Mouse (Mus musculus) hindbrain, embryonic 12.5 days (tissue): ENCODE data around the gene Pabpn1. TPM values are rescaled to one million over a fixed set of nuclear protein-coding genes. Genes with fewer than 3 reads are reported as not detected.

Source experiments
- ATAC-seq: fragments of 200-750 bp; cut with Nextera tagmentation; 2 replicates; pipeline ENCODE4 v1.8.0; 2017; ENCODE audit warnings: moderate TSS enrichment; ENCODE audit not compliant: low FRiP score
- H3K27ac ChIP-seq: fragments of 300-500 bp; sonication (generic); 2 replicates; pipeline ENCODE4 v1.5.1; 2016; ENCODE audit warnings: mild to moderate bottlenecking
- H3K27me3 ChIP-seq: fragments of 300-500 bp; sonication (generic); 2 replicates; pipeline ENCODE4 v1.6.1; 2016; ENCODE audit warnings: mild to moderate bottlenecking
- H3K36me3 ChIP-seq: fragments of 300-500 bp; sonication (generic); 2 replicates; pipeline ENCODE4 v1.6.1; 2016; ENCODE audit warnings: mild to moderate bottlenecking
- H3K4me1 ChIP-seq: fragments of 300-500 bp; sonication (generic); 2 replicates; pipeline ENCODE4 v1.6.1; 2016
- H3K4me2 ChIP-seq: fragments of 300-500 bp; sonication (generic); replicated peaks from 2 replicates; pipeline ENCODE4 v1.6.1; 2016; ENCODE audit warnings: mild to moderate bottlenecking
- H3K4me3 ChIP-seq: fragments of 300-500 bp; sonication (generic); 2 replicates; pipeline ENCODE4 v1.5.1; 2016; ENCODE audit warnings: mild to moderate bottlenecking
- H3K9ac ChIP-seq: fragments of 300-500 bp; sonication (generic); 2 replicates; pipeline ENCODE4 v1.6.1; 2016; ENCODE audit warnings: mild to moderate bottlenecking, moderate library complexity
- H3K9me3 ChIP-seq: fragments of 300-500 bp; sonication (generic); replicated peaks from 2 replicates; pipeline ENCODE4 v1.6.1; 2016; ENCODE audit warnings: mild to moderate bottlenecking
- WGBS: fragments of 180-500 bp; shearing (Covaris S2); methylation state at CpG from one replicate; pipeline ENCODE4 v1.1.7; 2016; 5-methylcytosine and 5-hydroxymethylcytosine counted together
- polyA plus RNA-seq: library from polyadenylated mRNA; unstranded; fragments of >200 nt; fragmentation: Nextera tagmentation; extraction: Ambion mirVana; gene quantifications from 2 replicates; pipeline ENCODE4 v1.2.1, GENCODE M21; 2016

Pabpn1 gene
- polyA plus RNA-seq, 1 experiment from 2014 or later: 201 TPM

DNA sequence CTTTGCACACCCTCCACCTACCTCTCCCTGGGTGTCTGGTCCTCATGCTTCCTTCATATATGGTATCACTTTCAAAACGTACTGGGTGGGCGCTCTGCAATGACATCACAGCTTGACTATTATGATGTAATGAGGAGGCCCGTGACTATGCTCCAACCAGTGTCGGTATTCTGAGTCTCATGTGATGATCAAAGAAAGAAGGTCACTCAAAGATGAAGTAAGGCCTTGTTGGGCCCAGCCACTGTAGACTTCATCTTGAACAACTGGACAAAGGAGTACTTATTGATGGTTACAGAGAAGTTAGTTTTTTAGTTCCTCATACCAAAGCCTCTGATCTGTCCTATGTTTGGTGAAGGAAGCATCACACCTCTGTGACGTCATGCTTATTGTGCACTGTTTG is 21.4 kb upstream of the Pabpn1 start, which contains the start of gene Homez:
Gene Homez, minus strand, starts transcription at position 101 of the 400 bp plus-strand sequence.
- Histone ChIP-seq H3K4me2 (no peak within 1 kb of the TSS), H3K27ac (no peak within 1 kb of the TSS), H3K9ac (no peak within 1 kb of the TSS), H3K4me1 (peaks cover 6% of the 10 kb centered on the region), H3K36me3 (no peaks in the 10 kb centered on the region), H3K27me3 (0 out of 2 replicates have a peak, but pooled peaks cover 3% of the 10 kb centered on the region), H3K4me3 (no peak within 1 kb of the TSS), H3K9me3 (no peaks in the 10 kb centered on the region)
- 87% methylated on average over 5 of the region's 5 CpGs for WGBS
- no peak for ATAC-seq

DNA sequence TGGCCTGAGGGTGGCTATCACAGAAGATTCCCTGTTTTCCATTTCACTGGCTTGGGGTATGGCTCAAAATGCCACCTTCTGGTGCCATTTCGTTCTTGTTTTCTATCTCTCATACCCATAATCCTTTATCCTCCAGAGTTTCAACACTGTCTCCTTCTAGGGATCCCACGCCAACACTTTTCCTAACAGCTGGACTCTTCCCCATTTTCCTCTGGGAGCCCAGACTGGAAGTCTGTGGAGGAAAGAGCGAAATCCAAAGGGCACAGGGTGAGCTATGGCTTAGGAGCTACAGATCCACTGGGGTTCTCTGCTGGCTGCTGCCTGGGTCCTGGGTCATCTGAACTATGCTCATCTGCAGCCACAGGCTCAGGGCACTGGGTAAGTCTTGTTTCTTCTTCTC is 18.1 kb upstream of the Pabpn1 start:
- no peak for ATAC-seq
- 91% methylated on average over 3 of the region's 3 CpGs for WGBS
- H3K4me1 ChIP-seq: peaks cover 13% of the 10 kb centered on the region

DNA sequence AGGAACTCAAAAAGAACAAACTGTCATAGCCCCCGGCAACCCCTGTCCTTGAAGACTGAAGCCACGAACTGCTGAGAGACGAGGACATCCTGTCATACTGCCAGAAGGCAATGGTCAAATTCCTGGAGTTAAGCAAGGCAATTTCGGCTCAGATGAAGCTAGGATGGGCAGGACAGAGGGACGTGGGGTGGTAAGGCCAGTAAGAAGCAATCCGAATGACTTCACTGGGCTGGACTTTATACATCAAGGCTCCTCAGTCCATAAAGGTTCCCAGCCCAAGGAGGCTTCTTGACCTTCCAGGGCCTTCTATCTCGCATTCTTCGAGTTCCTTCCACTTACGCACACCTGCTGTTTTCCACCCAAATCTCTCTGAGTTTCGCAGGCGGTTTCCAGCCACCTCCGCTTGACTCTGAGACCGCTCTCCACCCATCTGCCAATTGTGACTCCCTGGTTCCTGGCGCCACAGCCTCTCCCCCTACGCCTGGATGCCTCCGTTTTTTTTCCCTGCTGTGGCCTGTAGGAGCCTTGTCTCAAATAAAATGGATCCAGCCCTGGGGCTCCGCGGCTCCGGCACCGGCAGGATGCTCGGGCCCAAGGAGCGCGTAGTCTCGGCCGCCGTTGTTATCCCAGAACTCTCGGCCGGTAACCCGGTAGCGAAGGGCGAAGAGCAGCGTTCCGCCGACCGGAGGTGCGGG is 16.3 kb upstream of the Pabpn1 start:
- peaks cover 7% of the 10 kb centered on the region; the same call in 1 of the 2 replicates for H3K27me3 ChIP-seq
- no peaks in the 10 kb centered on the region for H3K9me3 ChIP-seq
- 1% methylated on average over 36 of the region's 36 CpGs for WGBS
- peak overlapping the region; percentile 90 for H3K27ac ChIP-seq
- ATAC-seq: peak; percentile 60
- peak overlapping the region; percentile 98 for H3K4me2 ChIP-seq
- peaks cover 13% of the 10 kb centered on the region for H3K4me1 ChIP-seq
- peak overlapping the region; percentile 75 for H3K4me3 ChIP-seq
- no peaks in the 10 kb centered on the region for H3K36me3 ChIP-seq
- peak overlapping the region; percentile 88 for H3K9ac ChIP-seq

More for the DNA sequence above, 18.1 kb upstream of the Pabpn1 start:
- H3K36me3 ChIP-seq: no peaks in the 10 kb centered on the region
- no peak overlapping the region for H3K4me2 ChIP-seq
- H3K4me3 ChIP-seq: no peak overlapping the region
- no peaks in the 10 kb centered on the region for H3K9me3 ChIP-seq
- H3K27me3 ChIP-seq: peaks cover 7% of the 10 kb centered on the region; the same call in 1 of the 2 replicates
- no peak overlapping the region for H3K27ac ChIP-seq
- no peak overlapping the region for H3K9ac ChIP-seq

DNA sequence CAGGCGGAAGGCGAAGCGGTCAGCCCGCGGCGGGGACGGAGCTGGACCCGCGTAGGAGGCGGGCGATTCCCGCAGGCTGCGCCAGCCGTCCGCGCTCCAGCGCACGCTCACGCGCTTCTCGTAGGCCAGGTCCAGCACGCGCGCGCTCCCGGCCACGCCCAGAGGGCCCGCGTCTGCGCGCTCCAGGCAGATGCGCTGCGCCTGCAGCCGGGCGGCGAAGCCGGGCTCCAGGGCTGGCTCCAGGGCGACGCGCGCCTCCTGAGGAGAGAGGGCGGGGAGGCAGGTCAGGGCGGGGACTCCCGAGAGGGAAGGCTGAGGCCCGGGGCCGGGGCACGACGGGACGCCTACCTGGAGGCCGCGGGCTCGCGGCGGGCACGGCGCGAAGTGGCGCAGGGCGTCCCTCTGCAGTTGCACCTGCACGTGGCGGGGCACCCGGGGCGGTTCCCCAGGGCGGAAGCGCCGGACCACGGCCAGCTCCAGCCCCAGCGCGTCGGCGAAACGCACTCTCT is 15.7 kb upstream of the Pabpn1 start:
- WGBS: 0% methylated on average over 48 of the region's 72 CpGs
- Histone ChIP-seq H3K9me3 (no peaks in the 10 kb centered on the region), H3K4me1 (peaks cover 13% of the 10 kb centered on the region), H3K27ac (peak overlapping the region; percentile 90), H3K36me3 (no peaks in the 10 kb centered on the region), H3K4me3 (peak overlapping the region; percentile 75), H3K27me3 (peaks cover 7% of the 10 kb centered on the region; the same call in 1 of the 2 replicates), H3K9ac (peak overlapping the region; percentile 88), H3K4me2 (peak overlapping the region; percentile 98)
- ATAC-seq: peak; percentile 93

DNA sequence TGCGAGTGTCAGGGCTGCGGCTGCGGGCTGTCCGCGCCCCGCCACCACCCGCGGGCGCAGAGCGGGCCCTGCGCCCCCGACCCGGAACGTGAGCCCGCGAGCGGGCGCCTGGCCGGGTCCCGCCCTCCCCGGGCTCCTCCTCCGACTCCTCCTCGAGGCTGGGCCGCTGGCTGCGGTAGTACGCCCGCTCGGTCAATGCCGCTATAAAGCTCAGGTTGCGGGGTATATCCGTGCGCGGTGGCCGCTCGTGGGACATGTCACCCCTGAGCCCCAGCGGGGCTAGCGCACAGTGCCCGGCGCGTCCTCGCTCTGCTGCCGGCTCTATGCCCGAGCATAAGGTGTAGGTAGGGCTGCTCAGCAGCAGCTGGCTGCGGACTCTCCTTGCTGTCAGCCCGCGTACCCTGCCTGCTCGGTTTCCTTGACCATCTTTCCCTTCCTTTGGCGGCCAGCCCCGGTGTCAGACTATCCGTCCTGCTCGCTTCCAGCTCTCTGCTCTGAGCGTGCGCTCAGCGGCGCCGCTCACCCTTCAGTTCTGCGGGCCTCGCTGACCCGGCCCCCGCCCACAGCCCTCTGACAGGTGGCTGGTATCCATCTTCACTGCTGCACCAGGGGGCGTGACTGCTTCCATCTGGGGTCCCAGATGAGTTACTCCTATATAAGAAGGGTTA is 15.1 kb upstream of the Pabpn1 start, which contains the start of gene Ppp1r3e:
Gene Ppp1r3e, minus strand, starts transcription at position 503 of the 668 bp plus-strand sequence.
- Histone ChIP-seq H3K27ac (peak within 1 kb of the TSS; percentile 90), H3K9me3 (no peaks in the 10 kb centered on the region), H3K4me3 (peak within 1 kb of the TSS; percentile 75), H3K4me2 (peak within 1 kb of the TSS; percentile 98), H3K9ac (peak within 1 kb of the TSS; percentile 88), H3K27me3 (peaks cover 7% of the 10 kb centered on the region; the same call in 1 of the 2 replicates), H3K36me3 (no peaks in the 10 kb centered on the region), H3K4me1 (peaks cover 13% of the 10 kb centered on the region)
- under 1% methylated on average over 45 of the region's 61 CpGs for WGBS
- peak; percentile 83 for ATAC-seq

DNA sequence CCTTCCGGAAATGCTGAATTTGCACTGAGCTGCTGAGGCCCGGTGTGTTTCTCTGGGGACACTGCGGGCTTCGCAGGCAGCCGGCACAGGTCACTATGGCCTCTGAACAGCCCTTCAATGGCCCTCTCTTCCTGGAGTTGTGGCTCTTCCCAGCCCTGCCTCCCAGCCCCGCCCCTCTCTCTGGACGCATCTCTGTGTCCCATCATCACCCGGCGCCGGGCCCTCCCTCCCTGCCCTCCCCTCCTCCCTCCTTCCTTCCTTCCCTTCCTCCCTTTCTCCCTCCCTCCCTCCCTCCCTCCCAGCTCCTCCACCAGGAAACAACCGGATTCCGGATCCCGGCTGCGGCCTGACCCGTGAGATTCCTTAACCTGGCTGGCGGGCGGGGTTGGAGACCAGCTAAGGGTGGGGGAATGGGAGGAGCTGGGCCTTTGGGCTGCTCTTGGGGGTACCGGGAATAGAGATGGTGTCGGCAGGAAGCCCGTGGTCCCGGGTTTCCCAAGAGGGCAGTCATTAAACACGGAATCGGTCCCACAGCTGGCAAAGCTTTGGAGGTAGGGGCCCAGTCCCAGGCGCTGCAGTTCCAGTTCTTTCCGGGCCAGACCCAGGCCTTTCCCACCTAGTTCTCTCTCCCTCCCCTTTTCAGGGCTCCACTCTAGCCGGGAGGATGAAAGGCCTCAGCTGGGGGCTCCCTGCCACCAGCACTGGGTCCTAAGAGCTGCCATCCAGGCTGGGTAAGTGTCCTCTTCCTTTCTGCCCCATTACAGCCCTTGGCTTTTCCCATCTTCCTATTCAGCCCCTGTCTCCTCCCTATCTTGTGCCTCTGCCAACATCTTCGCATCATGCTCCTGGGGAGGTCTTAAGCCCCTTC is 8.9 kb upstream of the Pabpn1 start, which contains the start of the genes Bcl2l2 and Gm20521:
Gene Bcl2l2, plus strand, starts transcription at position 224 of the 868 bp plus-strand sequence.
Gene Gm20521, plus strand, starts transcription at position 288 of the 868 bp plus-strand sequence.
- ATAC-seq: peak; percentile 90
- H3K27ac ChIP-seq: peak within 1 kb of the TSS; percentile 91
- WGBS: under 1% methylated on average over 27 of the region's 27 CpGs
- H3K27me3 ChIP-seq: peaks cover 3% of the 10 kb centered on the region; the same call in 1 of the 2 replicates
- no peaks in the 10 kb centered on the region for H3K9me3 ChIP-seq
- peaks cover 4% of the 10 kb centered on the region; the same call in 1 of the 2 replicates for H3K36me3 ChIP-seq
- peaks cover 23% of the 10 kb centered on the region for H3K4me1 ChIP-seq
- H3K4me2 ChIP-seq: peak within 1 kb of the TSS; percentile 63
- H3K4me3 ChIP-seq: peak within 1 kb of the TSS; percentile 62
- peak within 1 kb of the TSS; percentile 85 for H3K9ac ChIP-seq

DNA sequence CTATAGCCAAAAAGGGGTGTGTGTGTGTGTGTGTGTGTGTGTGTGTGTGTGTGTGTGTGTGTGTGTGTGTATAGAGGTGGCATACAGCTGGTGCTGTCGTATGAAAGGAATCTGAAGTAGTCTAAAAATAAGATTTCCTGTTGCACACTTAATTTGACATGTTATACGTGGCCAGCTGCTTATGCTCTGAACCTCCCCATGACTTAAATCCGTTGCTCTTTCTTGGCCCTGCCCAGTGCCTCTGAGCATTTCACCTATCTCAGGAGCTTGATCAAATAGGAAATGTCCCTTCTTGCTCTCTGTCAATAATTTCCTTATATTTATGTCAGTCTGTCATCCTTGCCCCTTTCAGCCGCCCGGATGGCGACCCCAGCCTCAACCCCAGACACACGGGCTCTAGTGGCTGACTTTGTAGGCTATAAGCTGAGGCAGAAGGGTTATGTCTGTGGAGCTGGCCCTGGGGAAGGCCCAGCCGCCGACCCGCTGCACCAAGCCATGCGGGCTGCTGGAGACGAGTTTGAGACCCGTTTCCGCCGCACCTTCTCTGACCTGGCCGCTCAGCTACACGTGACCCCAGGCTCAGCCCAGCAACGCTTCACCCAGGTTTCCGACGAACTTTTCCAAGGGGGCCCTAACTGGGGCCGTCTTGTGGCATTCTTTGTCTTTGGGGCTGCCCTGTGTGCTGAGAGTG is 8.1 kb upstream of the Pabpn1 start:
- Histone ChIP-seq H3K4me2 (peak overlapping the region; percentile 63), H3K9me3 (no peaks in the 10 kb centered on the region), H3K4me1 (peaks cover 23% of the 10 kb centered on the region), H3K27ac (peak overlapping the region; percentile 91), H3K9ac (peak overlapping the region; percentile 85), H3K4me3 (peak overlapping the region; percentile 62), H3K36me3 (peaks cover 4% of the 10 kb centered on the region; the same call in 1 of the 2 replicates), H3K27me3 (no peaks in the 10 kb centered on the region)
- WGBS: 28% methylated on average over 21 of the region's 21 CpGs
- peak; percentile 12; the same call in 1 of the 2 replicates for ATAC-seq

DNA sequence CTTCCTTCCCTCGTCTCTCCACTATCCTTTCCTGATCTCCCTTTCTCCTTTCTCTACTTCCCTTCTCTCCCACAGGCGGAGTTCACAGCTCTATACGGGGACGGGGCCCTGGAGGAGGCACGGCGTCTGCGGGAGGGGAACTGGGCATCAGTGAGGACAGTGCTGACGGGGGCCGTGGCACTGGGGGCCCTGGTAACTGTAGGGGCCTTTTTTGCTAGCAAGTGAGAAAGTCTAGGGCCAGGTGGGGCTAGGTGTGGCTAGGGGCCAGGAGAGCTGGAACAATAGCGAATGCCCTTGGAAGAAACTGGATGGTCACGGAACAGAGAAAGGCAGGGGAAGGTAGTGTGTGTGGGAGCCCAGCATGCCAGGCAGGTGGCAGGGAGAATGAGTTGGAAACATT is 7.0 kb upstream of the Pabpn1 start:
- Histone ChIP-seq H3K4me2 (no peak overlapping the region), H3K27ac (no peak overlapping the region), H3K27me3 (no peaks in the 10 kb centered on the region), H3K4me3 (no peak overlapping the region), H3K9ac (peak overlapping the region; percentile 27; the same call in 1 of the 2 replicates), H3K9me3 (no peaks in the 10 kb centered on the region), H3K36me3 (peaks cover 4% of the 10 kb centered on the region; the same call in 1 of the 2 replicates), H3K4me1 (peaks cover 23% of the 10 kb centered on the region)
- ATAC-seq: no peak
- 90% methylated on average over 11 of the region's 11 CpGs for WGBS

DNA sequence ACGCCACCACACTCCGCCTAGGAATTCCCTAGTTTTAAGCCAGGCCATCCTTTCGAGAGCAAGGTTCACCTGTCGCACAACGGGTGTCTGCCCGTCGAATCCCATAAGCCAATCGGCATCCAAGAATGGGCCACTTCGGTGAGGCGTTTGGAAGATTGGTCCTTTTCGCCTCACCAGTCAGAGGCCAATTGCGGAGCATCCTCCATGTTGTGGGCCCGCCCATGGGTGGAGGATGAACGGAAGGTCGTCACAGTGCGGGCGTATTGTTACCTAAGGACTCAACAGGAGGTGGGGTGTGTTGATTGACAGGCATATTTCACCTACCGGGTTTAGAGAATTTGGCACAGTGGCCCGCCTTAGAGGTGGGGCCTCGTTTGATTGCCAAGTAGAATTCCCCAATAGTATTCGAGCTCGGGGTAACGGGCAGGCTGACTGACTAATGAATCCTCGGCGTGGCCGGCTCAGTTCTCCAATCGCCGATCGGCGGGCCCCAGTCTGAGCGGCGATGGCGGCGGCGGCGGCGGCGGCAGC is 1.4 kb downstream of the Pabpn1 start:
- under 1% methylated on average over 38 of the region's 38 CpGs for WGBS
- H3K27me3 ChIP-seq: no peaks in the 10 kb centered on the region
- H3K4me1 ChIP-seq: peaks cover 27% of the 10 kb centered on the region
- H3K27ac ChIP-seq: peak overlapping the region; percentile 94
- peak; percentile 100 for ATAC-seq
- peak overlapping the region; percentile 80 for H3K4me3 ChIP-seq
- H3K9me3 ChIP-seq: no peaks in the 10 kb centered on the region
- H3K36me3 ChIP-seq: peaks cover 29% of the 10 kb centered on the region
- peak overlapping the region; percentile 65 for H3K4me2 ChIP-seq
- H3K9ac ChIP-seq: peak overlapping the region; percentile 97

DNA sequence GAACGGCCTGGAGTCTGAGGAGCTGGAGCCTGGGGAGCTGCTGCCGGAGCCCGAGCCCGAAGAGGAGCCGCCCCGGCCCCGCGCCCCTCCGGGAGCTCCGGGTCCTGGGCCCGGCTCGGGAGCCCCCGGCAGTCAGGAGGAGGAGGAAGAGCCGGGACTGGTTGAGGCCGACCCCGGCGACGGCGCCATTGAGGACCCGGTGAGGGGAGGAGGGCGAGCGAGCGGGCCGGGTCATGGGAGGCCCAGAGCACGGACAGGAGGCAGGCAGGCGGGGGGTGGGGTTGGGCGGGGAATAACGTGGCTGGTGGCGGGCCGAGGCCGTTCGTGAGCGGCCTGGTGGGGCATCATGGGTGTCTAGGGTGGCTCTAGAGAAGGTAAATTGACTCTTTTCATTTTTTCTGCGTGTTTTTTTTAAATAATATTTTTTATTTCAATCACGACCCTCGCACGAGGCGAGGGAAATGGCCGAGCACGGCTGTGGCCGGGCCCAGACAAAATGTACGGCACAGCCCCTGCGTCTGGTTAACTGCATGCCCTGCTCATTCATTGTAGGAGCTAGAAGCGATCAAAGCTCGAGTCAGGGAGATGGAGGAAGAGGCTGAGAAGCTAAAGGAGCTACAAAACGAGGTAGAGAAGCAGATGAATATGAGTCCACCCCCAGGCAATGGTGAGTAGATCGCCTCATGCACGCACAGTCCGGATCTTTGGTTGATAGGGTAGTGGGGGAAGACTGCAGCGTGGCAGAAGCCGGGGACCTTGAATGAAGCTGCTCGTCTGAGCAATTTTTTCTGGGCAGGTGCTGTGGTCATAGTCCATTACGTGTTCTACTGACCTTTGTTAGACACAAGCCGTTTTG is 2.2 kb downstream of the Pabpn1 start:
- peak overlapping the region; percentile 80 for H3K4me3 ChIP-seq
- peak; percentile 59 for ATAC-seq
- H3K27ac ChIP-seq: peak overlapping the region; percentile 94
- H3K27me3 ChIP-seq: no peaks in the 10 kb centered on the region
- under 1% methylated on average over 54 of the region's 54 CpGs for WGBS
- H3K4me2 ChIP-seq: peak overlapping the region; percentile 65
- H3K9ac ChIP-seq: peak overlapping the region; percentile 97
- H3K9me3 ChIP-seq: no peaks in the 10 kb centered on the region
- H3K4me1 ChIP-seq: peaks cover 27% of the 10 kb centered on the region
- peaks cover 33% of the 10 kb centered on the region for H3K36me3 ChIP-seq
